Mouse (Mus musculus) spleen, postnatal 14 days (tissue): ENCODE measurements around the gene Hkdc1.
"Not testable (repeated sequence)": the region's sequence is repeated elsewhere in the genome, so short reads cannot be mapped to it uniquely, and the experiment has no call there.

Experiments
- DNase-seq, 2 experiments: peaks; one replicate each; pipeline ENCODE4 v3.0.0; 2021 to 2022; ENCODE audit warnings: low spot score in 2 of 2

Hkdc1 gene

GRCm38 (mm10) chr10:62422255-62422654 is at the start of gene Hkdc1:
Gene Hkdc1, minus strand, starts transcription at chr10:62422491.
- DNase-seq = no peak

- DNase-seq = no peak
These were observed 48.8 kb upstream of the Hkdc1 start for GRCm38 (mm10) chr10:62471105-62471504.

- DNase-seq = no peak
These were observed 47.4 kb upstream of the Hkdc1 start for GRCm38 (mm10) chr10:62469736-62470135.

- no peak for DNase-seq
These were observed 39.0 kb upstream of the Hkdc1 start for GRCm38 (mm10) chr10:62461321-62461720.

- not testable (repeated sequence) for DNase-seq
These were observed 29.7 kb upstream of the Hkdc1 start for GRCm38 (mm10) chr10:62452001-62452400.

GRCm38 (mm10) chr10:62450280-62450640 is 28.0 kb upstream of the Hkdc1 start:
- no peak for DNase-seq

GRCm38 (mm10) chr10:62449364-62450279 is 27.3 kb upstream of the Hkdc1 start, which contains the start of the genes 4930507D05Rik and Supv3l1:
Gene 4930507D05Rik, plus strand, starts transcription at chr10:62449489.
Gene Supv3l1, minus strand, starts transcription at chr10:62449738.
- DNase-seq = peak; percentile 82 to 90

GRCm38 (mm10) chr10:62430427-62430826 is 8.1 kb upstream of the Hkdc1 start:
- no peak for DNase-seq

- DNase-seq = no peak
These were observed 3.0 kb upstream of the Hkdc1 start for GRCm38 (mm10) chr10:62425081-62425871.

GRCm38 (mm10) chr10:62421127-62421526 is 1.2 kb downstream of the Hkdc1 start:
- no peak for DNase-seq

GRCm38 (mm10) chr10:62420399-62420798 is 1.9 kb downstream of the Hkdc1 start:
- DNase-seq = no peak

- DNase-seq = no peak
These were observed 2.9 kb downstream of the Hkdc1 start for GRCm38 (mm10) chr10:62419422-62419821.

GRCm38 (mm10) chr10:62418831-62419356 is 3.4 kb downstream of the Hkdc1 start:
- no peak for DNase-seq

GRCm38 (mm10) chr10:62413606-62413982 is 8.7 kb downstream of the Hkdc1 start:
- DNase-seq = no peak

- DNase-seq = no peak
These were observed 9.2 kb downstream of the Hkdc1 start for GRCm38 (mm10) chr10:62412906-62413605.

- DNase-seq = no peak
These were observed 10.6 kb downstream of the Hkdc1 start for GRCm38 (mm10) chr10:62411431-62412410.

- peak in 1 of 2 experiments; percentile 37 for DNase-seq
These were observed 11.3 kb downstream of the Hkdc1 start for GRCm38 (mm10) chr10:62410943-62411342.

- no peak for DNase-seq
These were observed 17.4 kb downstream of the Hkdc1 start for GRCm38 (mm10) chr10:62404901-62405300.

- DNase-seq = no peak
These were observed 20.6 kb downstream of the Hkdc1 start for GRCm38 (mm10) chr10:62401641-62402111.

- DNase-seq = no peak
These were observed 39.3 kb downstream of the Hkdc1 start for GRCm38 (mm10) chr10:62383011-62383410.
